Mouse (Mus musculus): ENCODE data around the gene Rhbdl3.

Gene Rhbdl3

GRCm38 (mm10) chr11:80300551-80301315, at the start of gene Rhbdl3:
Gene Rhbdl3 (plus strand): TSS chr11:80300912.
- peak; percentile 69 to 74 for DNase-seq (ENCODE audit: low spot score in 2 of 2)

GRCm38 (mm10) chr11:80264137-80264536, 36.6 kb upstream of the Rhbdl3 start:
- DNase-seq (ENCODE audit: low spot score in 2 of 2) = no peak

GRCm38 (mm10) chr11:80271096-80271495, 29.6 kb upstream of the Rhbdl3 start:
- DNase-seq (ENCODE audit: low spot score in 2 of 2) = no peak

- DNase-seq (ENCODE audit: low spot score in 2 of 2) = no peak
Observed at GRCm38 (mm10) chr11:80275011-80275410, 25.7 kb upstream of the Rhbdl3 start.

GRCm38 (mm10) chr11:80278054-80278453, 22.7 kb upstream of the Rhbdl3 start:
- DNase-seq (ENCODE audit: low spot score in 2 of 2) = no peak

GRCm38 (mm10) chr11:80283786-80284185, 16.9 kb upstream of the Rhbdl3 start:
- no peak for DNase-seq (ENCODE audit: low spot score in 2 of 2)

- peak; percentile 52 to 54 for DNase-seq (ENCODE audit: low spot score in 2 of 2)
Observed at GRCm38 (mm10) chr11:80284641-80285040, 16.1 kb upstream of the Rhbdl3 start.

GRCm38 (mm10) chr11:80287150-80287549, 13.6 kb upstream of the Rhbdl3 start:
- peak; percentile 33 to 64 for DNase-seq (ENCODE audit: low spot score in 2 of 2)

- peak; percentile 46 to 48 for DNase-seq (ENCODE audit: low spot score in 2 of 2)
Observed at GRCm38 (mm10) chr11:80289701-80290445, 10.8 kb upstream of the Rhbdl3 start.

GRCm38 (mm10) chr11:80291004-80291403, 9.7 kb upstream of the Rhbdl3 start:
- DNase-seq (ENCODE audit: low spot score in 2 of 2) = no peak

- DNase-seq (ENCODE audit: low spot score in 2 of 2) = no peak
Observed at GRCm38 (mm10) chr11:80292463-80292862, 8.2 kb upstream of the Rhbdl3 start.

GRCm38 (mm10) chr11:80295066-80295465, 5.6 kb upstream of the Rhbdl3 start:
- DNase-seq (ENCODE audit: low spot score in 2 of 2) = no peak

- DNase-seq (ENCODE audit: low spot score in 2 of 2) = no peak
Observed at GRCm38 (mm10) chr11:80295785-80296184, 4.9 kb upstream of the Rhbdl3 start.

- no peak for DNase-seq (ENCODE audit: low spot score in 2 of 2)
Observed at GRCm38 (mm10) chr11:80299513-80300235, 1.0 kb upstream of the Rhbdl3 start.

GRCm38 (mm10) chr11:80301316-80302045, 769 bp downstream of the Rhbdl3 start:
- DNase-seq (ENCODE audit: low spot score in 2 of 2) = peak; percentile 73 to 77

GRCm38 (mm10) chr11:80302046-80302390, 1.3 kb downstream of the Rhbdl3 start:
- DNase-seq (ENCODE audit: low spot score in 2 of 2) = no peak

GRCm38 (mm10) chr11:80302536-80302935, 1.8 kb downstream of the Rhbdl3 start:
- DNase-seq (ENCODE audit: low spot score in 2 of 2) = peak; percentile 69 to 76

- no peak for DNase-seq (ENCODE audit: low spot score in 2 of 2)
Observed at GRCm38 (mm10) chr11:80303746-80304145, 3.0 kb downstream of the Rhbdl3 start.

- DNase-seq (ENCODE audit: low spot score in 2 of 2) = no peak
Observed at GRCm38 (mm10) chr11:80304846-80305245, 4.1 kb downstream of the Rhbdl3 start.

GRCm38 (mm10) chr11:80308537-80308936, 7.8 kb downstream of the Rhbdl3 start:
- DNase-seq (ENCODE audit: low spot score in 2 of 2) = no peak

- DNase-seq (ENCODE audit: low spot score in 2 of 2) = no peak
Observed at GRCm38 (mm10) chr11:80311271-80311670, 10.6 kb downstream of the Rhbdl3 start.

- no peak for DNase-seq (ENCODE audit: low spot score in 2 of 2)
Observed at GRCm38 (mm10) chr11:80312049-80312448, 11.3 kb downstream of the Rhbdl3 start.

All from heart, adult 9 months (tissue).